Mouse (Mus musculus) kidney, embryonic 16.5 days (tissue): ENCODE measurements around the gene Esyt2. TPM values are rescaled to one million over a fixed set of nuclear protein-coding genes. Genes with fewer than 3 reads are reported as not detected.

Source experiments
- ATAC-seq: fragments of 200-750 bp; cut with Nextera tagmentation; 2 replicates; pipeline ENCODE4 v1.8.0; 2017; ENCODE audit warnings: moderate TSS enrichment; ENCODE audit not compliant: low FRiP score, low TSS enrichment
- H3K27ac ChIP-seq: fragments of 300-500 bp; sonication (generic); 2 replicates; pipeline ENCODE4 v1.5.1; 2014; ENCODE audit warnings: low read length
- H3K27me3 ChIP-seq: fragments of 300-500 bp; sonication (generic); 2 replicates; pipeline ENCODE4 v1.6.1; 2014; ENCODE audit warnings: low read length, control low read depth, mixed read lengths; ENCODE audit not compliant: insufficient read depth
- H3K36me3 ChIP-seq: fragments of 300-500 bp; sonication (generic); 2 replicates; pipeline ENCODE4 v1.6.1; 2014; ENCODE audit warnings: low read length, control low read depth, mixed read lengths; ENCODE audit not compliant: insufficient read depth
- H3K4me1 ChIP-seq: fragments of 300-500 bp; sonication (generic); 2 replicates; pipeline ENCODE4 v1.6.1; 2014; ENCODE audit warnings: low read length, control low read depth, mixed read lengths; ENCODE audit not compliant: insufficient read depth
- H3K4me2 ChIP-seq: fragments of 300-500 bp; sonication (generic); replicated peaks from 2 replicates; pipeline ENCODE4 v1.6.1; 2014; ENCODE audit warnings: low read depth, low read length
- H3K4me3 ChIP-seq: fragments of 300-500 bp; sonication (generic); 2 replicates; pipeline ENCODE4 v1.5.1; 2014; ENCODE audit warnings: mild to moderate bottlenecking, low read length
- H3K9ac ChIP-seq: fragments of 300-500 bp; sonication (generic); replicated peaks from 2 replicates; pipeline ENCODE4 v1.6.1; 2014; ENCODE audit warnings: low read length
- H3K9me3 ChIP-seq: fragments of 300-500 bp; sonication (generic); 2 replicates; pipeline ENCODE4 v1.6.1; 2016; ENCODE audit warnings: low read length, control low read depth
- WGBS: fragments of 180-500 bp; shearing (Covaris S2); extraction: QIAGEN DNeasy Blood & Tissue Kit; methylation state at CpG from one replicate; pipeline ENCODE4 v1.1.7; 2014; 5-methylcytosine and 5-hydroxymethylcytosine counted together
- polyA plus RNA-seq: library from polyadenylated mRNA; unstranded; fragments of >200 nt; fragmentation: Nextera tagmentation; extraction: Ambion mirVana; gene quantifications from 2 replicates; pipeline ENCODE4 v1.2.1, GENCODE M21; 2015

Esyt2 gene
- polyA plus RNA-seq, 1 experiment from 2014 or later, result 17.5 TPM

DNA sequence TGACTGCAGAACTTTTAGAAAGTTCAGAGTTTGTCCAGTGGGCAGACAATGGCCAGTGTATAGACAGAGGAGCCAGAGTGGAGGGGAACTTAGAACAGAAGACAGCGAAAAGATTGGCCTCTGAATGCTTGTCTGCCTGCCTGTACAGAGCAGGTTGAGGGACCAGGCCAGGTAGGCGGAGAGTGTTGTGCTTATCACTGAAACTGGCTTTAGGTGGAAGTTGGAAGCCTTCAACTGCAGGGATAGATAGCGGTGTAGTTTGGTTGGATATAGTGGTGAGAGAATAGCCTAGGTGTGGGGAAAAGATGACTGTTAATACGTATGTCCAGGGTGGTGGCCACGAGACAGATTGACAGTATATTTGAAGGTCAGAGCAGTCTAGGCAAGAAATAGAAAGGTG lies 126.9 kb downstream of the Esyt2 start:
- no peak for ATAC-seq
- WGBS, result 93% methylated on average over 5 of the region's 5 CpGs
- Histone ChIP-seq H3K9ac (no peak overlapping the region), H3K4me2 (no peak overlapping the region), H3K4me1 (peaks cover 13% of the 10 kb centered on the region), H3K27me3 (no peaks in the 10 kb centered on the region), H3K9me3 (peaks cover 16% of the 10 kb centered on the region), H3K4me3 (no peak overlapping the region), H3K27ac (no peak overlapping the region), H3K36me3 (peaks cover 31% of the 10 kb centered on the region)

DNA sequence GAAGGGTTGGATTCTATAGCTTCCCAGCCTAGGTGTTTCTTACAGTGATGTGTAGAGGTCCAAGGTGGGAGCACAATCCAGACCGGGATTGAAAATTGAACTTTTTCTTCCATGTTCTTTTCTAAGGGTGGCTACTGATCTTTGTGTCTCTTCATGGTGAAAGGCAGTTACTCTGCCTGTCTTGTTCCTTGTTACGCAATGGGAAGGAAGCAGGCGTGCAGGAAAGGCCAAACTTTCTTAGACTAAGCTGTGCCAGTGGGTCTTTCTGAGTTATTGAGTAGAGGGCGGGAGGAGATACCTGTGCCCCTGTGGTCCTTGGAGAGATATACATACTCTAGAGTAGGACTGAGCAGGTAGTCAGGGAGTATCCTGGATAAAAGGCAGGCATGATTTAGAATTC lies 133.9 kb downstream of the Esyt2 start:
- Histone ChIP-seq H3K9me3 (no peaks in the 10 kb centered on the region), H3K9ac (no peak overlapping the region), H3K27ac (no peak overlapping the region), H3K27me3 (no peaks in the 10 kb centered on the region), H3K4me2 (no peak overlapping the region), H3K4me1 (no peaks in the 10 kb centered on the region), H3K36me3 (peaks cover 22% of the 10 kb centered on the region), H3K4me3 (no peak overlapping the region)
- no peak for ATAC-seq
- 92% methylated on average over 4 of the region's 4 CpGs for WGBS

DNA sequence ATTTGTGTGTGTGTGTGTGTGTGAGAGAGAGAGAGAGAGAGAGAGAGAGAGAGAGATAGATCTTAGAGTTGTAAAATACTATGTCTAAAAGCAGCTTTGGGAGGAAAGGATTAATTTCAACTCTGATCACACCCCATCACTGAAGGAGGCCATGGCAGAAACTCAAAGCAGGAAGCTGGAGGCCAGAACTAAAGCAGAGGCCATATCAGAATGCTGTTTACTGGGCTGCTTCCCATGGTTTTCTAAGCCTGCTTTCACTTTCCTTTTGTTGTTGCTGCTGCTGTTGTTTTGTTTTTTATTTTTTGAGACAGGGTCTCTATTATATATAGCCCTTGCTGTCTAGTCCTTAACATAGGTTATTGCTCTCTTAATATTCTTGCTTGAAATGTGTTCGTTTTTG lies 135.5 kb downstream of the Esyt2 start:
- WGBS, result 97% methylated on average over 1 of the region's 1 CpGs

DNA sequence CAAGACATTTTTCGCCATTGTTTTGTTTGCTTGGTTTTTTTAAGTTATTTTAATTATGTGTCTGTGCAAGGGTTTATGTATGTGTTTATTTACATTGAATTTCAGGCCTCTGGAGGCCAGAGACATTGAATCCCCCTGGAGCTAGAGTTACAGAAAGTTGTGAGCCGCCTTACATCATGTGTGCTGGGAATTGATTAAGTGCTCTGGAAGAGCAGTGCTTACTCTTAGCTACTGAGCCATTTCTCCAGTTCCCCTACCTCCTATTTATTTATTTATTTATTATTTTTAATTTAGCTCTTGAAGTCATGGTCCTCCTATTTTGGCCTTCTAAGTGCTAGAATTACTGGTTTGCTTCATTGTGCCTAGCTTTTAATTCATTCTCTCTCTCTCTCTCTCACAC lies 140.7 kb downstream of the Esyt2 start:
- Histone ChIP-seq H3K4me2 (no peak overlapping the region), H3K9ac (no peak overlapping the region), H3K4me3 (no peak overlapping the region), H3K27me3 (no peaks in the 10 kb centered on the region), H3K36me3 (peaks cover 27% of the 10 kb centered on the region), H3K9me3 (no peaks in the 10 kb centered on the region), H3K4me1 (no peaks in the 10 kb centered on the region), H3K27ac (no peak overlapping the region)
- 76% methylated on average over 2 of the region's 2 CpGs for WGBS
- ATAC-seq, result no peak

More for the DNA sequence above, 135.5 kb downstream of the Esyt2 start:
- no peak overlapping the region for H3K4me3 ChIP-seq
- H3K27me3 ChIP-seq, result no peaks in the 10 kb centered on the region
- no peaks in the 10 kb centered on the region for H3K9me3 ChIP-seq
- H3K9ac ChIP-seq, result no peak overlapping the region
- no peak overlapping the region for H3K4me2 ChIP-seq
- ATAC-seq, result no peak
- H3K4me1 ChIP-seq, result no peaks in the 10 kb centered on the region
- no peak overlapping the region for H3K27ac ChIP-seq
- H3K36me3 ChIP-seq, result peaks cover 17% of the 10 kb centered on the region

DNA sequence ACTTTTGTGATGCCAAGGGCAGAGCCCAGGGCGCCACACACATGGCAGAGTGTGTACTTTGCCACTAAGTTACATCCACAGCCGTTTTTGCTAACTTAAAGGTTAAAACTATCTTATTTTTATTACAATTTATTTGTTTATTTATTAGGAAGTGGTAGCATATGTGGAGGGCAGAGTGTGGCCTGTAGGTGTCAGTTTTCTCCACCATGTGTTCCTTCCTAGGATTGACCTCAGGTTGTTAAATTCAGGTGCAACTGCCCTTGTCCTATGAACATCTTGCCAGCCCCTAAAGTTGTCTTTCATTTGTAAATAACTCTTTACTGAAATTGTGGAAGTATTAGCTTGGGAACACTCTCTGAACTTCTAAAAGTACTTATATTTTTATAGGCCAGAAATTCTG lies 144.4 kb downstream of the Esyt2 start:
- Histone ChIP-seq H3K36me3 (peaks cover 38% of the 10 kb centered on the region), H3K4me1 (no peaks in the 10 kb centered on the region), H3K4me2 (no peak overlapping the region), H3K4me3 (no peak overlapping the region), H3K27me3 (no peaks in the 10 kb centered on the region), H3K27ac (no peak overlapping the region), H3K9ac (no peak overlapping the region), H3K9me3 (no peaks in the 10 kb centered on the region)
- no peak for ATAC-seq
- WGBS, result 74% methylated on average over 2 of the region's 2 CpGs

DNA sequence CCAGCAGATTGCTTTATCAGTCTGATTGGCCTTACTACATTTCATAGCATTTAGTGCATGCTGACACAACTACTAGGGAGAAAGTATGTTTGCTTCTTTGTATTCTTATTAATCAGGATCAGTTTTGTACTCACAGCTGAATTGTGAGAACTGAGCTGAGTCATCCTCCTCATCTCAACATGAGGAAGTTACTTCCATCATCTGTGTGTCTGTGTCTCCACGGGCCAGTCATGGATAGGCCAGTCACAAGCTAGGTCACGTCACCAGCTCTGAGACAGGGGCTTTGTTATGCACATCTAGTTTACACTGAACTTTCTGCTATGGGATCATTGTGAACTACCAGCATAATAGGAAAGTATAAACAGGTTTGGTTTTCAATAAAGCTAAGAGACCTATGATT lies 152.7 kb downstream of the Esyt2 start:
- WGBS, result 95% methylated on average over 2 of the region's 2 CpGs
- H3K27ac ChIP-seq, result no peak overlapping the region

DNA sequence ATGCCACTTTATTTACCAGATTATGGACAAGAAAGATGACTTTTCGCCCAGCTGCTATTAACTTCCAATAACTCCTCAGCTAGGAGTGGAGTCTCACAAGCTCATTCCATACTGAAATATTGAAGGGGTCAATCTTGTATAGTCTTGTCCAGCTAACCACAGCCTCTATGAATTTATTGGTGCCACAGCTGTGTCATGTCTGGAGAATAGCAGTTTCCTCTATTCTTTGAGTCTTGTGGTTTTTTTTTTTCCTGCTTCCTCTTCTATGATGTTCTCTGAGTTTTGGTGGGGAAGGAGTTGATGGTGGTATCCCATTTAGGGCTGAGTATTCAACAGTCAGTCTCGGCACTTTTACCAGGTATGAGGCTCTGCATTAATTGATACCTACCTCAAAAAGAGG lies 154.2 kb downstream of the Esyt2 start:
- no peak overlapping the region for H3K9ac ChIP-seq
- no peak for ATAC-seq
- no peak overlapping the region for H3K27ac ChIP-seq
- H3K4me3 ChIP-seq, result no peak overlapping the region
- no peaks in the 10 kb centered on the region for H3K4me1 ChIP-seq
- peaks cover 36% of the 10 kb centered on the region for H3K36me3 ChIP-seq
- H3K9me3 ChIP-seq, result no peaks in the 10 kb centered on the region
- no peaks in the 10 kb centered on the region for H3K27me3 ChIP-seq
- WGBS, result 91% methylated on average over 2 of the region's 2 CpGs
- H3K4me2 ChIP-seq, result no peak overlapping the region

More for the DNA sequence above, 152.7 kb downstream of the Esyt2 start:
- H3K4me1 ChIP-seq, result no peaks in the 10 kb centered on the region
- H3K4me3 ChIP-seq, result no peak overlapping the region
- no peaks in the 10 kb centered on the region for H3K27me3 ChIP-seq
- H3K36me3 ChIP-seq, result peaks cover 31% of the 10 kb centered on the region; the same call in 1 of the 2 replicates
- ATAC-seq, result no peak
- no peak overlapping the region for H3K9ac ChIP-seq
- no peaks in the 10 kb centered on the region for H3K9me3 ChIP-seq
- H3K4me2 ChIP-seq, result no peak overlapping the region

DNA sequence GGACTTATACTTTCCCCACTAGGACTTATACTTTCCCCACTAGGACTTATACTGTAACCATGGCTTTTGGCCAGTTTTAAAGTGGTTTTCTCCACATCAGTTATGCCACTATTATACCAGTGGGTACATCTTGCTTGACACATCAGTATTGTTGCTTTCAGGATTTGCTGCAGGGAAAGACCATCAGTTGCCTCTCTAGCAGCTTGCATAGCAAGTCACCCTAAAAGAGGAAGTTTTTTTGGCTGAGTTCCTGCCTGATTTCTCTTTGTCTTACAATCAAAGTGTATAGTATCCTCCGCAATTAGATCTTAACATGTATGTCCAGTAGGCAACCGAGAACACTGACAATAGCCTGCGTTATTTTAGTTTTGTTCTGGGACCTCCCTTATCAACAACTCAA lies 155.1 kb downstream of the Esyt2 start:
- no peak for ATAC-seq
- 98% methylated on average over 3 of the region's 3 CpGs for WGBS
- no peaks in the 10 kb centered on the region for H3K9me3 ChIP-seq

DNA sequence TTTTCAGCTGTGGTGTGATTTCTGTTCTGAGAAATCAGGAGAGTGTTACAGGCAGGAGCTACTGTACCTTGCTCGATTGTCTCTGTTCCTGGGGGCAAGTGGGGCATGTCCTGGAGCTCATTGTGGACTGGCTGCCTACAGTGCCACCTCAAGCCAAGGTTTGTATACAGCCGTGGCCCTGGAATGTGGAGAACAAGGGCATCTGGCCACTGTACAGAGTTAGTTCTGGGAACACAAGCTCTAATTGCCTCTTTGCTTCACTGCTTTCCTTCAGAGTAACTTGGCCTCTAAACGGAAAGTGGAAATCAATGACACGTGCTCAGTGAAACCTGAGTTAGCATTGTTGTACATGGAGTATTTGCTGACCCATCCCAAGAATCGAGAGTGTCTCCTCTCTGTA lies 157.6 kb downstream of the Esyt2 start:
- no peak; the same call in 1 of the 2 replicates for ATAC-seq
- Histone ChIP-seq H3K36me3 (peaks cover 54% of the 10 kb centered on the region), H3K4me1 (no peaks in the 10 kb centered on the region), H3K27me3 (no peaks in the 10 kb centered on the region), H3K4me3 (no peak overlapping the region), H3K27ac (no peak overlapping the region), H3K9ac (no peak overlapping the region), H3K9me3 (no peaks in the 10 kb centered on the region), H3K4me2 (no peak overlapping the region)
- WGBS, result 61% methylated on average over 5 of the region's 5 CpGs

More for the DNA sequence above, 155.1 kb downstream of the Esyt2 start:
- H3K4me2 ChIP-seq, result no peak overlapping the region
- no peak overlapping the region for H3K4me3 ChIP-seq
- H3K36me3 ChIP-seq, result peaks cover 40% of the 10 kb centered on the region
- H3K9ac ChIP-seq, result no peak overlapping the region
- no peaks in the 10 kb centered on the region for H3K27me3 ChIP-seq
- no peak overlapping the region for H3K27ac ChIP-seq
- H3K4me1 ChIP-seq, result no peaks in the 10 kb centered on the region
